Mouse (Mus musculus) kidney, embryonic 15.5 days (tissue): ENCODE measurements around the gene Htr1d. TPM values are rescaled to one million over a fixed set of nuclear protein-coding genes. Genes with fewer than 3 reads are reported as not detected.

ENCODE experiments used
- ATAC-seq: fragments of 200-750 bp; cut with Nextera tagmentation; replicated peaks from 2 replicates; pipeline ENCODE4 v1.8.0; 2017; ENCODE audit warnings: moderate TSS enrichment; ENCODE audit not compliant: low FRiP score
- H3K27ac ChIP-seq: fragments of 300-500 bp; sonication (generic); 2 replicates; pipeline ENCODE4 v1.5.1; 2015; ENCODE audit warnings: mild to moderate bottlenecking, inconsistent platforms
- H3K27me3 ChIP-seq: fragments of 300-500 bp; sonication (generic); 2 replicates; pipeline ENCODE4 v1.6.1; 2015; ENCODE audit warnings: inconsistent platforms
- H3K36me3 ChIP-seq: fragments of 300-500 bp; sonication (generic); 2 replicates; pipeline ENCODE4 v1.6.1; 2015; ENCODE audit warnings: inconsistent platforms
- H3K4me1 ChIP-seq: fragments of 300-500 bp; sonication (generic); 2 replicates; pipeline ENCODE4 v1.6.1; 2015; ENCODE audit warnings: inconsistent platforms
- H3K4me2 ChIP-seq: fragments of 300-500 bp; sonication (generic); 2 replicates; pipeline ENCODE4 v1.6.1; 2015; ENCODE audit warnings: moderate library complexity, mild to moderate bottlenecking, inconsistent platforms
- H3K4me3 ChIP-seq: fragments of 300-500 bp; sonication (generic); replicated peaks from 2 replicates; pipeline ENCODE4 v1.5.1; 2015; ENCODE audit warnings: mild to moderate bottlenecking, inconsistent platforms
- H3K9ac ChIP-seq: fragments of 300-500 bp; sonication (generic); 2 replicates; pipeline ENCODE4 v1.6.1; 2015; ENCODE audit warnings: mild to moderate bottlenecking, inconsistent platforms
- H3K9me3 ChIP-seq: fragments of 300-500 bp; sonication (generic); replicated peaks from 2 replicates; pipeline ENCODE4 v1.6.1; 2016; ENCODE audit warnings: inconsistent platforms
- WGBS: fragments of 180-500 bp; shearing (Covaris S2); methylation state at CpG from one replicate; pipeline ENCODE4 v1.1.7; 2015; ENCODE audit warnings: mixed read lengths; 5-methylcytosine and 5-hydroxymethylcytosine counted together
- polyA plus RNA-seq: library from polyadenylated mRNA; unstranded; fragments of >200 nt; fragmentation: Nextera tagmentation; extraction: Ambion mirVana; gene quantifications from 2 replicates; pipeline ENCODE4 v1.2.1, GENCODE M21; 2015

Htr1d gene
- 0.21 and 0.44 TPM in 2 replicates for polyA plus RNA-seq

- H3K4me3 ChIP-seq: peak within 1 kb of the TSS; percentile 55
- no peaks in the 10 kb centered on the region for H3K36me3 ChIP-seq
- ATAC-seq: no peak
- H3K27me3 ChIP-seq: peaks cover 61% of the 10 kb centered on the region
- WGBS: 76% methylated on average over 9 of the region's 9 CpGs
- H3K4me2 ChIP-seq: peak within 1 kb of the TSS; percentile 98
- H3K9me3 ChIP-seq: no peaks in the 10 kb centered on the region
- H3K27ac ChIP-seq: no peak within 1 kb of the TSS
- H3K4me1 ChIP-seq: peaks cover 31% of the 10 kb centered on the region
- H3K9ac ChIP-seq: peak within 1 kb of the TSS; percentile 47
Observed at GRCm38 (mm10) chr4:136423224-136423623, at the start of gene Htr1d. Htr1d (plus strand) TSS chr4:136423524.

- no peak for ATAC-seq
- no peaks in the 10 kb centered on the region for H3K36me3 ChIP-seq
- no peaks in the 10 kb centered on the region for H3K9me3 ChIP-seq
- no peak overlapping the region for H3K27ac ChIP-seq
- H3K4me1 ChIP-seq: no peaks in the 10 kb centered on the region
- H3K27me3 ChIP-seq: no peaks in the 10 kb centered on the region
- H3K4me3 ChIP-seq: no peak overlapping the region
- no peak overlapping the region for H3K9ac ChIP-seq
- H3K4me2 ChIP-seq: no peak overlapping the region
- 74% methylated on average over 5 of the region's 5 CpGs for WGBS
Observed at GRCm38 (mm10) chr4:136377001-136377400, 46.3 kb upstream of the Htr1d start.

GRCm38 (mm10) chr4:136383052-136383451 is 40.3 kb upstream of the Htr1d start:
- no peak overlapping the region for H3K4me2 ChIP-seq
- no peaks in the 10 kb centered on the region for H3K9me3 ChIP-seq
- H3K4me3 ChIP-seq: no peak overlapping the region
- H3K36me3 ChIP-seq: no peaks in the 10 kb centered on the region
- WGBS: 86% methylated on average over 5 of the region's 5 CpGs
- H3K9ac ChIP-seq: no peak overlapping the region
- H3K27me3 ChIP-seq: no peaks in the 10 kb centered on the region
- H3K27ac ChIP-seq: no peak overlapping the region
- no peak for ATAC-seq
- peaks cover 4% of the 10 kb centered on the region; the same call in 1 of the 2 replicates for H3K4me1 ChIP-seq

GRCm38 (mm10) chr4:136383839-136384238 is 39.5 kb upstream of the Htr1d start:
- H3K9me3 ChIP-seq: no peaks in the 10 kb centered on the region
- H3K4me3 ChIP-seq: no peak overlapping the region
- no peak overlapping the region for H3K27ac ChIP-seq
- H3K4me2 ChIP-seq: no peak overlapping the region
- ATAC-seq: no peak
- H3K36me3 ChIP-seq: no peaks in the 10 kb centered on the region
- WGBS: 75% methylated on average over 6 of the region's 6 CpGs
- no peak overlapping the region for H3K9ac ChIP-seq
- H3K27me3 ChIP-seq: no peaks in the 10 kb centered on the region
- peaks cover 4% of the 10 kb centered on the region; the same call in 1 of the 2 replicates for H3K4me1 ChIP-seq

- H3K27me3 ChIP-seq: no peaks in the 10 kb centered on the region
- no peak overlapping the region for H3K4me3 ChIP-seq
- ATAC-seq: no peak
- H3K9me3 ChIP-seq: no peaks in the 10 kb centered on the region
- H3K4me2 ChIP-seq: no peak overlapping the region
- WGBS: 65% methylated on average over 11 of the region's 11 CpGs
- no peak overlapping the region for H3K27ac ChIP-seq
- H3K4me1 ChIP-seq: peaks cover 4% of the 10 kb centered on the region; the same call in 1 of the 2 replicates
- no peak overlapping the region for H3K9ac ChIP-seq
- no peaks in the 10 kb centered on the region for H3K36me3 ChIP-seq
Observed at GRCm38 (mm10) chr4:136387261-136387660, 36.1 kb upstream of the Htr1d start.

GRCm38 (mm10) chr4:136401806-136402205 is 21.5 kb upstream of the Htr1d start:
- H3K27me3 ChIP-seq: no peaks in the 10 kb centered on the region
- no peak overlapping the region for H3K4me3 ChIP-seq
- no peaks in the 10 kb centered on the region for H3K36me3 ChIP-seq
- H3K4me1 ChIP-seq: 0 out of 2 replicates have a peak, but pooled peaks cover 4% of the 10 kb centered on the region
- ATAC-seq: no peak
- H3K9ac ChIP-seq: no peak overlapping the region
- WGBS: 78% methylated on average over 10 of the region's 10 CpGs
- H3K9me3 ChIP-seq: no peaks in the 10 kb centered on the region
- H3K27ac ChIP-seq: no peak overlapping the region
- no peak overlapping the region for H3K4me2 ChIP-seq

GRCm38 (mm10) chr4:136407831-136408230 is 15.5 kb upstream of the Htr1d start:
- no peak overlapping the region for H3K4me2 ChIP-seq
- H3K4me1 ChIP-seq: peaks cover 8% of the 10 kb centered on the region
- H3K4me3 ChIP-seq: no peak overlapping the region
- no peak overlapping the region for H3K9ac ChIP-seq
- H3K36me3 ChIP-seq: no peaks in the 10 kb centered on the region
- WGBS: 53% methylated on average over 11 of the region's 11 CpGs
- no peaks in the 10 kb centered on the region for H3K9me3 ChIP-seq
- no peaks in the 10 kb centered on the region for H3K27me3 ChIP-seq
- H3K27ac ChIP-seq: 0 out of 2 replicates have a peak overlapping the region, but pooled peaks have one; percentile 45
- no peak for ATAC-seq

GRCm38 (mm10) chr4:136411995-136412765 is 11.1 kb upstream of the Htr1d start:
- H3K4me1 ChIP-seq: peaks cover 5% of the 10 kb centered on the region
- H3K27ac ChIP-seq: no peak overlapping the region
- no peaks in the 10 kb centered on the region for H3K36me3 ChIP-seq
- H3K4me3 ChIP-seq: no peak overlapping the region
- no peaks in the 10 kb centered on the region for H3K27me3 ChIP-seq
- 76% methylated on average over 10 of the region's 10 CpGs for WGBS
- H3K9me3 ChIP-seq: no peaks in the 10 kb centered on the region
- ATAC-seq: no peak
- no peak overlapping the region for H3K4me2 ChIP-seq
- no peak overlapping the region for H3K9ac ChIP-seq

- peaks cover 8% of the 10 kb centered on the region for H3K4me1 ChIP-seq
- 86% methylated on average over 9 of the region's 9 CpGs for WGBS
- H3K27me3 ChIP-seq: 0 out of 2 replicates have a peak, but pooled peaks cover 8% of the 10 kb centered on the region
- H3K36me3 ChIP-seq: no peaks in the 10 kb centered on the region
- no peaks in the 10 kb centered on the region for H3K9me3 ChIP-seq
- H3K4me2 ChIP-seq: no peak overlapping the region
- no peak for ATAC-seq
- no peak overlapping the region for H3K9ac ChIP-seq
- H3K27ac ChIP-seq: no peak overlapping the region
- no peak overlapping the region for H3K4me3 ChIP-seq
Observed at GRCm38 (mm10) chr4:136415477-136415876, 7.8 kb upstream of the Htr1d start.

- 0 out of 2 replicates have a peak overlapping the region, but pooled peaks have one; percentile 4 for H3K4me2 ChIP-seq
- no peak for ATAC-seq
- H3K4me1 ChIP-seq: peaks cover 19% of the 10 kb centered on the region
- no peak overlapping the region for H3K9ac ChIP-seq
- no peak overlapping the region for H3K27ac ChIP-seq
- H3K36me3 ChIP-seq: no peaks in the 10 kb centered on the region
- peaks cover 29% of the 10 kb centered on the region for H3K27me3 ChIP-seq
- H3K4me3 ChIP-seq: no peak overlapping the region
- WGBS: 14% methylated on average over 11 of the region's 11 CpGs
- H3K9me3 ChIP-seq: no peaks in the 10 kb centered on the region
Observed at GRCm38 (mm10) chr4:136418962-136419361, 4.4 kb upstream of the Htr1d start.

- 48% methylated on average over 6 of the region's 6 CpGs for WGBS
- H3K9ac ChIP-seq: no peak overlapping the region
- no peak overlapping the region for H3K4me3 ChIP-seq
- H3K27me3 ChIP-seq: peaks cover 34% of the 10 kb centered on the region
- 0 out of 2 replicates have a peak overlapping the region, but pooled peaks have one; percentile 4 for H3K4me2 ChIP-seq
- no peaks in the 10 kb centered on the region for H3K36me3 ChIP-seq
- ATAC-seq: no peak
- H3K4me1 ChIP-seq: peaks cover 23% of the 10 kb centered on the region
- no peak overlapping the region for H3K27ac ChIP-seq
- no peaks in the 10 kb centered on the region for H3K9me3 ChIP-seq
Observed at GRCm38 (mm10) chr4:136419386-136419785, 3.9 kb upstream of the Htr1d start.

GRCm38 (mm10) chr4:136424120-136424999 is 1.0 kb downstream of the Htr1d start:
- H3K36me3 ChIP-seq: no peaks in the 10 kb centered on the region
- H3K27ac ChIP-seq: no peak overlapping the region
- H3K4me1 ChIP-seq: peaks cover 25% of the 10 kb centered on the region
- under 1% methylated on average over 62 of the region's 70 CpGs for WGBS
- peak overlapping the region; percentile 47 for H3K9ac ChIP-seq
- H3K9me3 ChIP-seq: no peaks in the 10 kb centered on the region
- peak overlapping the region; percentile 98 for H3K4me2 ChIP-seq
- peak overlapping the region; percentile 55 for H3K4me3 ChIP-seq
- ATAC-seq: peak; percentile 49
- H3K27me3 ChIP-seq: peaks cover 61% of the 10 kb centered on the region
